Mouse (Mus musculus) myocyte (in vitro differentiated cells): Measurements from ENCODE around the gene Phgr1. TPM values are rescaled to one million over a fixed set of nuclear protein-coding genes. Genes with fewer than 3 reads are reported as not detected.

Experiments
- H3K27me3 ChIP-seq: one replicate; pipeline ENCODE4 v1.6.1; 2011; ENCODE audit not compliant: control insufficient read depth, insufficient read depth, insufficient read length
- H3K36me3 ChIP-seq: one replicate; pipeline ENCODE4 v1.6.1; 2011; ENCODE audit not compliant: control insufficient read depth, insufficient read depth
- H3K4me2 ChIP-seq: one replicate; pipeline ENCODE4 v1.6.1; 2011; ENCODE audit warnings: low read depth, control low read depth
- H3K4me3 ChIP-seq: one replicate; pipeline ENCODE4 v1.5.1; 2011; ENCODE audit warnings: mild to moderate bottlenecking, control low read depth, moderate library complexity
- H3K79me2 ChIP-seq: one replicate; pipeline ENCODE4 v1.6.1; 2011; ENCODE audit not compliant: control insufficient read depth, insufficient read depth
- H3ac ChIP-seq: one replicate; pipeline ENCODE4 v1.6.1; 2011; ENCODE audit not compliant: control insufficient read depth, insufficient read length
- CEBPB ChIP-seq: IDR thresholded peaks from 2 replicates; pipeline ENCODE4 v1.6.1; 2011; ENCODE audit warnings: mild to moderate bottlenecking, moderate library complexity; ENCODE audit not compliant: poor library complexity, insufficient read depth, severe bottlenecking
- E2F4 ChIP-seq: IDR thresholded peaks from one replicate; pipeline ENCODE4 v1.6.1; 2011; ENCODE audit warnings: mild to moderate bottlenecking, control low read depth, moderate library complexity; ENCODE audit not compliant: insufficient read depth
- MAX ChIP-seq: IDR thresholded peaks from one replicate; pipeline ENCODE4 v1.6.1; 2011; ENCODE audit warnings: low read depth, mild to moderate bottlenecking, control low read depth
- MYOD1 ChIP-seq, 3 experiments: IDR thresholded peaks; one replicate each; pipeline ENCODE4 v1.6.1; 2011; ENCODE audit warnings: control low read depth in 2 of 3, low read depth in 2 of 3, mild to moderate bottlenecking in 2 of 3, moderate library complexity in 1 of 3; ENCODE audit not compliant: insufficient read length in 2 of 3, control insufficient read depth in 1 of 3
- MYOG ChIP-seq, 3 experiments: IDR thresholded peaks; one replicate each; pipeline ENCODE4 v1.6.1; 2011; ENCODE audit warnings: control low read depth in 2 of 3, low read depth in 2 of 3, mild to moderate bottlenecking in 2 of 3; ENCODE audit not compliant: insufficient read length in 2 of 3, control insufficient read depth in 1 of 3, insufficient read depth in 1 of 3
- POLR2A ChIP-seq: IDR thresholded peaks from one replicate; pipeline ENCODE4 v1.6.1; 2011; ENCODE audit warnings: low read depth, mild to moderate bottlenecking, control low read depth, moderate library complexity; ENCODE audit not compliant: insufficient read length
- POLR2AphosphoS2 ChIP-seq: IDR thresholded peaks from one replicate; pipeline ENCODE4 v1.6.1; 2011; ENCODE audit warnings: low read depth, control low read depth; ENCODE audit not compliant: insufficient read length
- REST ChIP-seq: IDR thresholded peaks from one replicate; pipeline ENCODE4 v1.6.1; 2011; ENCODE audit warnings: mild to moderate bottlenecking, control low read depth, moderate library complexity; ENCODE audit not compliant: insufficient read depth, insufficient read length
- SRF ChIP-seq: IDR thresholded peaks from one replicate; pipeline ENCODE4 v1.6.1; 2011; ENCODE audit warnings: low read depth; ENCODE audit not compliant: control insufficient read depth, insufficient read length
- TCF12 ChIP-seq: IDR thresholded peaks from one replicate; pipeline ENCODE4 v1.6.1; 2011; ENCODE audit warnings: mild to moderate bottlenecking, control low read depth; ENCODE audit not compliant: poor library complexity, insufficient read depth, severe bottlenecking
- TCF3 ChIP-seq: IDR thresholded peaks from one replicate; pipeline ENCODE4 v1.6.1; 2011; ENCODE audit warnings: low read depth, control low read depth; ENCODE audit not compliant: insufficient read length
- USF1 ChIP-seq: IDR thresholded peaks from one replicate; pipeline ENCODE4 v1.6.1; 2011; ENCODE audit warnings: low read depth, mild to moderate bottlenecking, control low read depth, moderate library complexity
- polyA plus RNA-seq: library from polyadenylated mRNA; unstranded; fragments of >200 nt; fragmentation: generic; extraction: Trizol; gene quantifications from one replicate; pipeline ENCODE4 v1.2.1, GENCODE M21; 2012; ENCODE audit warnings: missing spikeins

Gene Phgr1
- polyA plus RNA-seq, 1 experiment = not detected

GRCm38 (mm10) chr2:118750476-118750875 lies 22.1 kb upstream of the Phgr1 start:
- peak in 1 of 3 experiments; percentile 7 for TF ChIP-seq MYOD1 (IDR thresholded peaks at IDR 0.05; ENCODE audit: control insufficient read depth in 1 of 3, insufficient read length in 2 of 3, low read depth in 2 of 3)
- peak in 1 of 3 experiments; percentile 2 for TF ChIP-seq MYOG (IDR thresholded peaks at IDR 0.05; ENCODE audit: control insufficient read depth in 1 of 3, insufficient read depth in 1 of 3, insufficient read length in 2 of 3, low read depth in 2 of 3)
- TF ChIP-seq TCF3 = no peak
- TF ChIP-seq TCF12 = no peak
- Histone ChIP-seq H3K4me2 (peak overlapping the region; percentile 19), H3K36me3 (no peaks in the 10 kb centered on the region), H3ac (no peak overlapping the region), H3K79me2 (no peaks in the 10 kb centered on the region), H3K27me3 (no peaks in the 10 kb centered on the region), H3K4me3 (no peak overlapping the region)

- Histone ChIP-seq H3K4me2 (no peak overlapping the region), H3K79me2 (no peaks in the 10 kb centered on the region), H3K4me3 (no peak overlapping the region), H3ac (no peak overlapping the region), H3K27me3 (no peaks in the 10 kb centered on the region), H3K36me3 (peaks cover 8% of the 10 kb centered on the region)
- TF ChIP-seq MYOG (IDR thresholded peaks at IDR 0.05; ENCODE audit: control insufficient read depth in 1 of 3, insufficient read depth in 1 of 3, insufficient read length in 2 of 3, low read depth in 2 of 3) = no peak
- no peak for TF ChIP-seq E2F4
- TF ChIP-seq SRF = no peak
- TF ChIP-seq USF1 = no peak
- no peak for TF ChIP-seq MAX
- no peak for TF ChIP-seq POLR2AphosphoS2
- TF ChIP-seq CEBPB = no peak
- no peak for TF ChIP-seq REST
- no peak for TF ChIP-seq TCF3
- no peak for TF ChIP-seq MYOD1 (IDR thresholded peaks at IDR 0.05; ENCODE audit: control insufficient read depth in 1 of 3, insufficient read length in 2 of 3, low read depth in 2 of 3)
- no peak for TF ChIP-seq TCF12
- no peak for TF ChIP-seq POLR2A
These were observed 20.4 kb upstream of the Phgr1 start for GRCm38 (mm10) chr2:118751896-118752791.

- Histone ChIP-seq H3K27me3 (no peaks in the 10 kb centered on the region), H3ac (no peak overlapping the region), H3K4me3 (no peak overlapping the region), H3K4me2 (no peak overlapping the region), H3K36me3 (peaks cover 14% of the 10 kb centered on the region), H3K79me2 (no peaks in the 10 kb centered on the region)
- no peak for TF ChIP-seq TCF3
- TF ChIP-seq E2F4 = no peak
- no peak for TF ChIP-seq SRF
- no peak for TF ChIP-seq MAX
- TF ChIP-seq TCF12 = no peak
- no peak for TF ChIP-seq MYOG (IDR thresholded peaks at IDR 0.05; ENCODE audit: control insufficient read depth in 1 of 3, insufficient read depth in 1 of 3, insufficient read length in 2 of 3, low read depth in 2 of 3)
- TF ChIP-seq POLR2A = no peak
- TF ChIP-seq MYOD1 (IDR thresholded peaks at IDR 0.05; ENCODE audit: control insufficient read depth in 1 of 3, insufficient read length in 2 of 3, low read depth in 2 of 3) = no peak
- no peak for TF ChIP-seq CEBPB
- no peak for TF ChIP-seq USF1
- TF ChIP-seq POLR2AphosphoS2 = no peak
These were observed 19.8 kb upstream of the Phgr1 start for GRCm38 (mm10) chr2:118752792-118753108.

- Histone ChIP-seq H3K4me2 (no peak overlapping the region), H3K79me2 (no peaks in the 10 kb centered on the region), H3K36me3 (peaks cover 16% of the 10 kb centered on the region), H3ac (no peak overlapping the region), H3K27me3 (no peaks in the 10 kb centered on the region), H3K4me3 (no peak overlapping the region)
- peak; percentile 77 for TF ChIP-seq POLR2AphosphoS2
- no peak for TF ChIP-seq TCF3
- TF ChIP-seq MAX = no peak
- no peak for TF ChIP-seq E2F4
- TF ChIP-seq TCF12 = no peak
These were observed 18.4 kb upstream of the Phgr1 start for GRCm38 (mm10) chr2:118754143-118754542.

- H3K4me3 ChIP-seq = no peak overlapping the region
- no peak overlapping the region for H3K4me2 ChIP-seq
- H3K27me3 ChIP-seq = no peaks in the 10 kb centered on the region
- peaks cover 16% of the 10 kb centered on the region for H3K36me3 ChIP-seq
- H3K79me2 ChIP-seq = no peaks in the 10 kb centered on the region
- TF ChIP-seq SRF (no peak), USF1 (no peak), REST (no peak), MYOD1 (IDR thresholded peaks at IDR 0.05; ENCODE audit: control insufficient read depth in 1 of 3, insufficient read length in 2 of 3, low read depth in 2 of 3) (no peak), TCF12 (no peak), CEBPB (no peak), TCF3 (no peak), MAX (no peak), E2F4 (no peak), POLR2AphosphoS2 (no peak), POLR2A (no peak), MYOG (IDR thresholded peaks at IDR 0.05; ENCODE audit: control insufficient read depth in 1 of 3, insufficient read depth in 1 of 3, insufficient read length in 2 of 3, low read depth in 2 of 3) (no peak)
- H3ac ChIP-seq = no peak overlapping the region
These were observed 17.2 kb upstream of the Phgr1 start for GRCm38 (mm10) chr2:118755407-118755806.
